Mouse (Mus musculus): ENCODE results near the gene Def8. TPM values are rescaled to one million over a fixed set of nuclear protein-coding genes. Genes with fewer than 3 reads are reported as not detected.
A peak's percentile ranks its signal among the peaks of the same experiment; 100 is the strongest.
"Not testable (repeated sequence)": the region's sequence is repeated elsewhere in the genome, so short reads cannot be mapped to it uniquely, and the experiment has no call there.

Def8 gene
- total and polyA plus RNA-seq, 3 experiments: 17.9 to 22.4 (median 19.9) TPM

DNA sequence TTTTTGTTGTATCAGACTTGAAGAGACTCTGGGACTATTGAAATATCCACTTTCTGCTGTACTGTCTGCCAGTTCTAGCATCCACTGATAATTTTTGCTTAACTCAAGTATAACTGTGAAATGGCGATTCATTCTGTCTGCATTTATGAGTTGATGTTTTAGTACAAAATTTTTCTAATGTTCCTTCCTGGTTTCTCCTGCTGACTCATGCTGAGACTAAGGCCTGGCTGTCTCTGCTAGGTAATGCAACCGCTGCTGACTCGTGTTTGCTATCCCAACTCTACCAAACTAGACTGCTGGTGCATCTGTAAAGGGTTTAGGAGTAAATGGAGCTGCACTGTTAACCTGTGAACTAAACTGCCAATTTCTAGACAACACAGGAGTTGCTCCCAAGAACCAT lies 44.1 kb downstream of the Def8 start:
- Histone ChIP-seq H3K4me2 (ENCODE audit: insufficient read depth, low read depth, poor library complexity, severe bottlenecking) (no peak overlapping the region), H3K4me3 (replicated peaks in 1 of 3; ENCODE audit: low read depth in 2 of 3, low read length in 2 of 3, poor library complexity in 1 of 3) (no peak overlapping the region), H3K36me3 (replicated peaks in 1 of 2; ENCODE audit: control insufficient read depth in 1 of 2, insufficient read depth in 1 of 2, low read length in 1 of 2) (peaks cover 0 to 14% of the 10 kb centered on the region in 2 experiments), H3K27ac (ENCODE audit: insufficient read depth, low read depth) (no peak overlapping the region), H3K9me3 (replicated peaks; ENCODE audit: low read length) (peaks cover 5% of the 10 kb centered on the region), H3K79me2 (replicated peaks; ENCODE audit: control insufficient read depth, extremely low read depth, insufficient read depth, poor library complexity, severe bottlenecking) (no peaks in the 10 kb centered on the region), H3K9ac (ENCODE audit: insufficient read depth, low read depth) (0 out of 2 replicates have a peak overlapping the region, but pooled peaks have one; percentile 30), H3K27me3 (replicated peaks) (no peaks in the 10 kb centered on the region), H3K4me1 (ENCODE audit: control insufficient read depth in 1 of 2, insufficient read depth in 2 of 2) (peaks cover 5 to 19% of the 10 kb centered on the region in 2 experiments)
- TF ChIP-seq IRF4 (IDR thresholded peaks at IDR 0.05; ENCODE audit: low read depth, low read length): peak; percentile 58; the same call in 1 of the 2 replicates
- no peak for TF ChIP-seq MXI1 (IDR thresholded peaks at IDR 0.05; ENCODE audit: low read depth, low read length)
- 0 out of 2 replicates have a peak, but pooled peaks have one; percentile 5 for TF ChIP-seq EP300 (IDR thresholded peaks at IDR 0.05; ENCODE audit: low read length)
- dilution Hi-C loops (cut with MboI; ENCODE audit: extremely low pct_ligation_motif_present, extremely low pct_unique_long_range_greater_than_20kb, low sequenced_read_pairs): no loop called here
- in situ Hi-C loops (cut with MboI; ENCODE audit: low pct_ligation_motif_present, low pct_unique_long_range_greater_than_20kb, low sequenced_read_pairs): no loop called here
- DNase-seq (ENCODE audit: extremely low read depth): no peak

DNA sequence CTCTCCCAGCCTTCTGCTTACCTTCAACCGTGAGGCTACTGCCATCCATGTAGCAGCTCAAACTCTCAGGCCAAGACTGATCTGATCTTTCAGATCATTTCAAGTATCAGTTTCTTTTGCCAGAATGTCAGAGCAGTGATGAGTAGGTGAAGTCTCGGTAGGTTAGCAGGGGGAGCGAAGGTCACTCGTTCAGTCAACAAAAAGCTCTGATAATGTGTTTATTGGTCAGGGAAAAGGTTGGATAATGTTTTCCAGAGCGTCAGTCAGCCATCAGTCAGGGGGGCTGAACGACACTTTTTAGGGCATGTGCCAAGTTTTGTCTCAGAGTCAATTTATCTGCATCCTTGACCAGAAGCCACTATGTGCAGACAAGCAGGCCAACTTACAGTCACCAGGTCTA lies 49.7 kb downstream of the Def8 start:
- H3K36me3 ChIP-seq (replicated peaks in 1 of 2; ENCODE audit: control insufficient read depth in 1 of 2, insufficient read depth in 1 of 2, low read length in 1 of 2); in situ Hi-C loops (cut with MboI; ENCODE audit: low pct_ligation_motif_present, low pct_unique_long_range_greater_than_20kb, low sequenced_read_pairs); H3K79me2 ChIP-seq (replicated peaks; ENCODE audit: control insufficient read depth, extremely low read depth, insufficient read depth, poor library complexity, severe bottlenecking); H3K4me3 ChIP-seq (replicated peaks in 1 of 3; ENCODE audit: low read depth in 2 of 3, low read length in 2 of 3, poor library complexity in 1 of 3); H3K27me3 ChIP-seq (replicated peaks); H3K9me3 ChIP-seq (replicated peaks; ENCODE audit: low read length); H3K27ac ChIP-seq (ENCODE audit: insufficient read depth, low read depth); H3K4me2 ChIP-seq (ENCODE audit: insufficient read depth, low read depth, poor library complexity, severe bottlenecking); dilution Hi-C loops (cut with MboI; ENCODE audit: extremely low pct_ligation_motif_present, extremely low pct_unique_long_range_greater_than_20kb, low sequenced_read_pairs); DNase-seq (ENCODE audit: extremely low read depth); H3K9ac ChIP-seq (ENCODE audit: insufficient read depth, low read depth): not testable (repeated sequence)
- peaks cover 13 to 23% of the 10 kb centered on the region in 2 experiments for H3K4me1 ChIP-seq (ENCODE audit: control insufficient read depth in 1 of 2, insufficient read depth in 2 of 2)

DNA sequence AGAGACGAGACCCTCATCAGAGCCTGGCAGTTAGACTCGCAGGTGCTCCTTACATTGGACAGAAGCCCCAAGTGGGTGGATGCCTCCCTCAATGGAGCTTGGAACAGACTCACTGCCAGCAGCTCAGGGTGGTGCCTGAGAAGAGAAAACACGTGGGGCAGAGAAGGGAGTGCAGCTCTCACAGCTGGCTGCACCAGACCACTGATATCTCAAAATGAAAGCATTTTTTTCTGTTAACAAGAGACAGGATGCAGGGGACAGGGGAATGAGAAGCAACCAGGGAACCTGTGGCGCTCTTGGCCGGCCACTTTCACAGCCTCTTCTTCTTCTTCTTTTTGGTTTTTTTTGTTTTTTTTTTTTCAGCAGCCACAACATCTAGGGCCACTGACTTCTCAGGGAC lies 51.2 kb downstream of the Def8 start:
- H3K27me3 ChIP-seq (replicated peaks); dilution Hi-C loops (cut with MboI; ENCODE audit: extremely low pct_ligation_motif_present, extremely low pct_unique_long_range_greater_than_20kb, low sequenced_read_pairs); H3K36me3 ChIP-seq (replicated peaks in 1 of 2; ENCODE audit: control insufficient read depth in 1 of 2, insufficient read depth in 1 of 2, low read length in 1 of 2); H3K4me3 ChIP-seq (replicated peaks in 1 of 3; ENCODE audit: low read depth in 2 of 3, low read length in 2 of 3, poor library complexity in 1 of 3); H3K27ac ChIP-seq (ENCODE audit: insufficient read depth, low read depth); in situ Hi-C loops (cut with MboI; ENCODE audit: low pct_ligation_motif_present, low pct_unique_long_range_greater_than_20kb, low sequenced_read_pairs); H3K9me3 ChIP-seq (replicated peaks; ENCODE audit: low read length): not testable (repeated sequence)
- 0 out of 2 replicates have a peak overlapping the region, but pooled peaks have one; percentile 25 for H3K9ac ChIP-seq (ENCODE audit: insufficient read depth, low read depth)
- peaks cover 12% of the 10 kb centered on the region for H3K79me2 ChIP-seq (replicated peaks; ENCODE audit: control insufficient read depth, extremely low read depth, insufficient read depth, poor library complexity, severe bottlenecking)
- TF ChIP-seq ETS1 (conservative IDR thresholded peaks at IDR 0.05; ENCODE audit: low read depth, low read length) (peak; percentile 61), TCF12 (IDR thresholded peaks at IDR 0.05; ENCODE audit: low read depth, low read length) (peak; percentile 66), MXI1 (IDR thresholded peaks at IDR 0.05; ENCODE audit: low read depth, low read length) (peak; percentile 79), BHLHE40 (IDR thresholded peaks at IDR 0.05; ENCODE audit: low read depth, low read length) (peak; percentile 74), POLR2A (IDR thresholded peaks at IDR 0.05; ENCODE audit: low read depth, low read length) (0 out of 2 replicates have a peak, but pooled peaks have one; percentile 18), MAX (IDR thresholded peaks at IDR 0.05; ENCODE audit: low read length) (peak; percentile 78), MYC (IDR thresholded peaks at IDR 0.05; ENCODE audit: low read depth, low read length) (peak; percentile 70; the same call in 1 of the 2 replicates), SIN3A (IDR thresholded peaks at IDR 0.05; ENCODE audit: low read length) (peak; percentile 42; the same call in 1 of the 2 replicates), EP300 (IDR thresholded peaks at IDR 0.05; ENCODE audit: low read length) (peak; percentile 50), ZNF384 (IDR thresholded peaks at IDR 0.05; ENCODE audit: low read depth, low read length) (peak; percentile 90), IRF4 (IDR thresholded peaks at IDR 0.05; ENCODE audit: low read depth, low read length) (peak; percentile 86)
- H3K4me1 ChIP-seq (ENCODE audit: control insufficient read depth in 1 of 2, insufficient read depth in 2 of 2): peaks cover 15 to 31% of the 10 kb centered on the region in 2 experiments
- DNase-seq (ENCODE audit: extremely low read depth): peak; percentile 33
- H3K4me2 ChIP-seq (ENCODE audit: insufficient read depth, low read depth, poor library complexity, severe bottlenecking): peak overlapping the region; percentile 72
